Mouse (Mus musculus) olfactory bulb, adult 2 months (tissue): Measurements from ENCODE around the gene B9d1.

Source experiments
- CTCF ChIP-seq: fragments of 200-500 bp; IDR thresholded peaks from 2 replicates; pipeline ENCODE4 v1.5.1; 2012; ENCODE audit warnings: low read depth, mild to moderate bottlenecking, low read length, moderate library complexity; ENCODE audit not compliant: insufficient read depth
- POLR2A ChIP-seq: fragments of 200-500 bp; IDR thresholded peaks from 2 replicates; pipeline ENCODE4 v1.6.1; 2012; ENCODE audit warnings: mild to moderate bottlenecking, low read depth, low read length, moderate library complexity; ENCODE audit not compliant: insufficient read depth

GRCm38 (mm10) chr11:61562421-61562820 lies 57.5 kb downstream of the B9d1 start:
- TF ChIP-seq CTCF (no peak), POLR2A (no peak)
